Mouse (Mus musculus): Measurements from ENCODE around the gene Gm28490. TPM values are rescaled to one million over a fixed set of nuclear protein-coding genes. Genes with fewer than 3 reads are reported as not detected.
"Not testable (repeated sequence)": the region's sequence is repeated elsewhere in the genome, so short reads cannot be mapped to it uniquely, and the experiment has no call there.

Gm28490 gene
- not detected in 2 replicates for polyA plus RNA-seq (2015; fragmentation: Nextera tagmentation; extraction: Ambion mirVana)

- H3K4me2 ChIP-seq (replicated peaks); H3K27me3 ChIP-seq; ATAC-seq (ENCODE audit: insufficient number of reproducible peaks, low FRiP score, low TSS enrichment, low read depth); H3K36me3 ChIP-seq; H3K4me1 ChIP-seq; H3K27ac ChIP-seq (replicated peaks); H3K9me3 ChIP-seq (replicated peaks); H3K4me3 ChIP-seq (replicated peaks); H3K9ac ChIP-seq: not testable (repeated sequence)
- WGBS, result no CpG with 5 or more reads among the region's 8 CpGs
These were observed at the start of gene Gm28490 for GRCm38 (mm10) chrY:31634656-31635055. Gene Gm28490 (minus strand): TSS chrY:31634756.

Data from embryonic facial prominence, embryonic 15.5 days (tissue).